Mouse (Mus musculus): ENCODE data around the gene Wdr5b. TPM values are rescaled to one million over a fixed set of nuclear protein-coding genes. Genes with fewer than 3 reads are reported as not detected.

Gene Wdr5b
- total RNA-seq, 1 experiment, result 3.3 TPM

DNA sequence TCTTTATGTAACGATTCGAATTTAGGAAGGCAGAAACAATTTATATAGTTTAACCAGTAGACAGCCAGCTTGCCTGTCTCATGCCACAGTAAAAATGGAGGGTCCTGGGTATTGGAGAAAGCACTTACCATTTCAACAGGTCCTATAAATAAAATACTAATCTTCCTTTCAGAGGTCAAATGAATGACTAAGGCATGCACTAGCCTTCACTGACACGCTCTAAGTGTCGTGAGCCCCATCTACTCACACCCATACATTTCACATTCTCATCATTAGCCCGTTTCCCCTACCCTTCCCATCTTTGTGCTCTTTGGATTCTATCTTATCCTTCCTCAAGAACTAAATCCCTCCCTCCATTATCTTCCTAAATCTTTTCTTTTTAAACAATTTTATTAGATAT, 23.9 kb downstream of the Wdr5b start:
- peaks cover 5% of the 10 kb centered on the region for H3K36me3 ChIP-seq (ENCODE audit: control insufficient read depth, insufficient read depth, low read length, poor library complexity, severe bottlenecking)

DNA sequence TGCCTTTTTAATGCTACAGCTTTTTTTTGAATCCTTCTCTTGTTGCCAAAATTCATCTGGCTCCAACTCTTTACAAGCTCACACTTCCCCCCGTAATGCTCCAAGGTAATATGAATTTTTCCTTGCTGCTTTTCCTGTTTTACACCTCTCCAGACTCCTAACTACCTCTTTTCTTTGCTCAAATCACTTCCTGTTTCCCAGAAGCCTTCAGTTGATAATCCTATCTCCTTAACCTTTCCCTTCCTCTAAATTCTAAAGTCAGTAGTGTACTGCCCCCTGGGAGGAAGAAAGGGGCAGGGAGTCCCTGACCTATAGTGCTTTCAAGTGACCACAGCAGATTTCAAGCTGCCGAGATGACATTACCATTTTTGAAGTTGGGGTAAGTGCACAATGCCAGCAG, 26.7 kb downstream of the Wdr5b start:
- no peaks in the 10 kb centered on the region for H3K9me3 ChIP-seq (ENCODE audit: control insufficient read depth, insufficient read depth, low read depth, low read length)

More for the DNA sequence above, 23.9 kb downstream of the Wdr5b start:
- Histone ChIP-seq H3K4me3 (ENCODE audit: insufficient read depth in 1 of 2, low read depth in 1 of 2, low read length in 2 of 2, poor library complexity in 1 of 2, severe bottlenecking in 1 of 2) (no peak overlapping the region), H3K9ac (ENCODE audit: insufficient read depth, low read depth, low read length, poor library complexity, severe bottlenecking) (no peak overlapping the region), H3K9me3 (ENCODE audit: control insufficient read depth, insufficient read depth, low read depth, low read length) (no peaks in the 10 kb centered on the region), H3K27ac (ENCODE audit: insufficient read depth, low read depth, low read length, poor library complexity, severe bottlenecking) (no peak overlapping the region), H3K4me1 (ENCODE audit: control insufficient read depth in 2 of 2, insufficient read depth in 2 of 2, low read length in 2 of 2, poor library complexity in 1 of 2) (peaks cover 6 to 12% of the 10 kb centered on the region in 2 experiments; a peak in 2 of 4 replicates)
- DNase-seq (ENCODE audit: low read depth, low spot score), result no peak
- TF ChIP-seq ZC3H11A (IDR thresholded peaks at IDR 0.05; ENCODE audit: borderline replicate concordance, low read depth, low read length) (no peak), MAFK (IDR thresholded peaks at IDR 0.05; ENCODE audit: insufficient read depth, low read depth, low read length) (no peak), HCFC1 (IDR thresholded peaks at IDR 0.05; ENCODE audit: borderline replicate concordance, insufficient read depth, low read length) (no peak), ZNF384 (IDR thresholded peaks at IDR 0.05; ENCODE audit: low read depth, low read length) (no peak), CHD2 (IDR thresholded peaks at IDR 0.05; ENCODE audit: low read depth, low read length) (no peak)
- in situ Hi-C loops (cut with MboI; ENCODE audit: low sequenced_read_pairs in 2 of 2, unreplicated experiment in 2 of 2), result no loop called here

GRCm38 (mm10) chr16:36068356-36068755, 27.4 kb downstream of the Wdr5b start:
- DNase-seq (ENCODE audit: low read depth, low spot score), result no peak
- peaks cover 6 to 11% of the 10 kb centered on the region in 2 experiments; a peak in 2 of 4 replicates for H3K4me1 ChIP-seq (ENCODE audit: control insufficient read depth in 2 of 2, insufficient read depth in 2 of 2, low read length in 2 of 2, poor library complexity in 1 of 2)

More for the DNA sequence above, 26.7 kb downstream of the Wdr5b start:
- no peak for TF ChIP-seq ZNF384 (IDR thresholded peaks at IDR 0.05; ENCODE audit: low read depth, low read length)
- TF ChIP-seq MAFK (IDR thresholded peaks at IDR 0.05; ENCODE audit: insufficient read depth, low read depth, low read length), result no peak
- no peak for TF ChIP-seq HCFC1 (IDR thresholded peaks at IDR 0.05; ENCODE audit: borderline replicate concordance, insufficient read depth, low read length)
- no peak for TF ChIP-seq CHD2 (IDR thresholded peaks at IDR 0.05; ENCODE audit: low read depth, low read length)
- TF ChIP-seq ZC3H11A (IDR thresholded peaks at IDR 0.05; ENCODE audit: borderline replicate concordance, low read depth, low read length), result no peak
- Histone ChIP-seq H3K4me1 (ENCODE audit: control insufficient read depth in 2 of 2, insufficient read depth in 2 of 2, low read length in 2 of 2, poor library complexity in 1 of 2) (peaks cover 6 to 11% of the 10 kb centered on the region in 2 experiments; a peak in 2 of 4 replicates), H3K9ac (ENCODE audit: insufficient read depth, low read depth, low read length, poor library complexity, severe bottlenecking) (no peak overlapping the region), H3K36me3 (ENCODE audit: control insufficient read depth, insufficient read depth, low read length, poor library complexity, severe bottlenecking) (peaks cover 5% of the 10 kb centered on the region), H3K27ac (ENCODE audit: insufficient read depth, low read depth, low read length, poor library complexity, severe bottlenecking) (no peak overlapping the region), H3K4me3 (ENCODE audit: insufficient read depth in 1 of 2, low read depth in 1 of 2, low read length in 2 of 2, poor library complexity in 1 of 2, severe bottlenecking in 1 of 2) (no peak overlapping the region)
- in situ Hi-C loops (cut with MboI; ENCODE audit: low sequenced_read_pairs in 2 of 2, unreplicated experiment in 2 of 2), result no loop called here
- DNase-seq (ENCODE audit: low read depth, low spot score), result no peak

GRCm38 (mm10) chr16:36069819-36070575, 29.0 kb downstream of the Wdr5b start:
- Histone ChIP-seq H3K9ac (ENCODE audit: insufficient read depth, low read depth, low read length, poor library complexity, severe bottlenecking) (peak overlapping the region; percentile 52; the same call in 1 of the 2 replicates), H3K27ac (ENCODE audit: insufficient read depth, low read depth, low read length, poor library complexity, severe bottlenecking) (no peak overlapping the region)

More at GRCm38 (mm10) chr16:36068356-36068755, 27.4 kb downstream of the Wdr5b start:
- Histone ChIP-seq H3K36me3 (ENCODE audit: control insufficient read depth, insufficient read depth, low read length, poor library complexity, severe bottlenecking) (peaks cover 5% of the 10 kb centered on the region), H3K27ac (ENCODE audit: insufficient read depth, low read depth, low read length, poor library complexity, severe bottlenecking) (no peak overlapping the region), H3K9ac (ENCODE audit: insufficient read depth, low read depth, low read length, poor library complexity, severe bottlenecking) (no peak overlapping the region), H3K4me3 (ENCODE audit: insufficient read depth in 1 of 2, low read depth in 1 of 2, low read length in 2 of 2, poor library complexity in 1 of 2, severe bottlenecking in 1 of 2) (no peak overlapping the region), H3K9me3 (ENCODE audit: control insufficient read depth, insufficient read depth, low read depth, low read length) (no peaks in the 10 kb centered on the region)
- in situ Hi-C loops (cut with MboI; ENCODE audit: low sequenced_read_pairs in 2 of 2, unreplicated experiment in 2 of 2), result no loop called here
- TF ChIP-seq ZNF384 (IDR thresholded peaks at IDR 0.05; ENCODE audit: low read depth, low read length) (no peak), CHD2 (IDR thresholded peaks at IDR 0.05; ENCODE audit: low read depth, low read length) (no peak), HCFC1 (IDR thresholded peaks at IDR 0.05; ENCODE audit: borderline replicate concordance, insufficient read depth, low read length) (no peak), MAFK (IDR thresholded peaks at IDR 0.05; ENCODE audit: insufficient read depth, low read depth, low read length) (no peak), ZC3H11A (IDR thresholded peaks at IDR 0.05; ENCODE audit: borderline replicate concordance, low read depth, low read length) (no peak)

More at GRCm38 (mm10) chr16:36069819-36070575, 29.0 kb downstream of the Wdr5b start:
- no peak for DNase-seq (ENCODE audit: low read depth, low spot score)
- no peaks in the 10 kb centered on the region for H3K9me3 ChIP-seq (ENCODE audit: control insufficient read depth, insufficient read depth, low read depth, low read length)
- in situ Hi-C loops (cut with MboI; ENCODE audit: low sequenced_read_pairs in 2 of 2, unreplicated experiment in 2 of 2), result no loop called here
- peaks cover 0 to 8% of the 10 kb centered on the region in 2 experiments; a peak in 1 of 4 replicates for H3K4me1 ChIP-seq (ENCODE audit: control insufficient read depth in 2 of 2, insufficient read depth in 2 of 2, low read length in 2 of 2, poor library complexity in 1 of 2)
- TF ChIP-seq CHD2 (IDR thresholded peaks at IDR 0.05; ENCODE audit: low read depth, low read length) (no peak), ZNF384 (IDR thresholded peaks at IDR 0.05; ENCODE audit: low read depth, low read length) (no peak), ZC3H11A (IDR thresholded peaks at IDR 0.05; ENCODE audit: borderline replicate concordance, low read depth, low read length) (no peak), HCFC1 (IDR thresholded peaks at IDR 0.05; ENCODE audit: borderline replicate concordance, insufficient read depth, low read length) (no peak), MAFK (IDR thresholded peaks at IDR 0.05; ENCODE audit: insufficient read depth, low read depth, low read length) (no peak)
- H3K4me3 ChIP-seq (ENCODE audit: insufficient read depth in 1 of 2, low read depth in 1 of 2, low read length in 2 of 2, poor library complexity in 1 of 2, severe bottlenecking in 1 of 2), result peak overlapping the region; percentile 92 to 96
- H3K36me3 ChIP-seq (ENCODE audit: control insufficient read depth, insufficient read depth, low read length, poor library complexity, severe bottlenecking), result peaks cover 8% of the 10 kb centered on the region

Measured in ES-E14 (cell line).